Mouse (Mus musculus) cerebellum, adult 2 months (tissue): ENCODE results near the gene Rem2. TPM values are rescaled to one million over a fixed set of nuclear protein-coding genes. Genes with fewer than 3 reads are reported as not detected.

Source experiments
- DNase-seq, 2 experiments: peaks; one replicate each; pipeline ENCODE4 v3.0.0; 2021
- H3K27ac ChIP-seq: fragments of 200-500 bp; 2 replicates; pipeline ENCODE4 v1.5.1; 2012; ENCODE audit warnings: low read length, control low read depth, inconsistent platforms; ENCODE audit not compliant: insufficient read depth
- H3K27me3 ChIP-seq: fragments of 200-500 bp; 2 replicates; pipeline ENCODE4 v1.6.1; 2012; ENCODE audit warnings: inconsistent platforms, mild to moderate bottlenecking, low read length, moderate library complexity; ENCODE audit not compliant: control insufficient read depth, insufficient read depth
- H3K4me1 ChIP-seq: fragments of 200-500 bp; 2 replicates; pipeline ENCODE4 v1.6.1; 2011; ENCODE audit warnings: low read length; ENCODE audit not compliant: control insufficient read depth, insufficient read depth
- H3K4me3 ChIP-seq: fragments of 200-500 bp; replicated peaks from 2 replicates; pipeline ENCODE3; 2011; ENCODE audit warnings: mild to moderate bottlenecking, low read depth, low read length, control low read depth; ENCODE audit not compliant: insufficient read depth
- CTCF ChIP-seq: fragments of 200-500 bp; IDR thresholded peaks from 2 replicates; pipeline ENCODE4 v1.5.1; 2011; ENCODE audit warnings: low read depth, mild to moderate bottlenecking, control low read depth, low read length, moderate library complexity, borderline replicate concordance; ENCODE audit not compliant: insufficient read depth
- POLR2A ChIP-seq: fragments of 200-500 bp; IDR thresholded peaks from 2 replicates; pipeline ENCODE4 v1.6.1; 2011; ENCODE audit warnings: low read length, control low read depth, borderline replicate concordance; ENCODE audit not compliant: insufficient read depth
- WGBS: fragments of 180-500 bp; shearing (Covaris S2); methylation state at CpG from one replicate; pipeline ENCODE4 v1.1.7; 2018; 5-methylcytosine and 5-hydroxymethylcytosine counted together
- polyA plus RNA-seq: library from polyadenylated mRNA; depleted of rRNA; stranded (reverse); fragments of >200 nt; gene quantifications from 2 replicates; pipeline ENCODE4 v1.2.3, GENCODE M21; 2012

Rem2 gene
- polyA plus RNA-seq, 1 experiment, result 13.0 TPM

DNA sequence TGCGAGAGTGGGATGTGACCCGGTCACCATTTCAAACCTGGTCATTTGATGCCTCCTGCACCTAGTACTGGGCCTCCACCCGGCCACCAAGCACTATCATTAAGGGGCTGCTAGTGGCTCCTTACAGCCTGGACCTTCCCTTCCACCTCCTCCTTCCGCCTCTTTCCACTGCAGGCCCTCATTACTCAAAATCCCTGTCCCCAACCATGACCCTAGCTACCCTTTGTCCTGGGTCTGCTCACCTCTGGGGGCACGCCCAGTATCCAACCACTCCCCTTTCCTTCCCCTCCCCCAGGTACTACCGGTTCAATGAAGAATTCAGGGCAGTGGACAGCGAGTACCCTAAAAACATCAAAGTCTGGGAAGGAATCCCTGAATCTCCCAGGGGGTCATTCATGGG is 36.3 kb upstream of the Rem2 start:
- 65% methylated on average over 7 of the region's 7 CpGs for WGBS

DNA sequence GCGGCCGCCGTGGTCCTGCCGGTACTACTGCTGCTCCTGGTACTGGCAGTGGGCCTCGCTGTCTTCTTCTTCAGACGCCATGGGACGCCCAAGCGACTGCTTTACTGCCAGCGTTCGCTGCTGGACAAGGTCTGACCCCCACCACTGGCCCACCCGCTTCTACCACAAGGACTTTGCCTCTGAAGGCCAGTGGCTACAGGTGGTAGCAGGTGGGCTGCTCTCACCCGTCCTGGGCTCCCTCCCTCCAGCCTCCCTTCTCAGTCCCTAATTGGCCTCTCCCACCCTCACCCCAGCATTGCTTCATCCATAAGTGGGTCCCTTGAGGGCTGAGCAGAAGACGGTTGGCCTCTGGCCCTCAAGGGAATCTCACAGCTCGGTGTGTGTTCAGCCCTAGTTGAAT is 35.4 kb upstream of the Rem2 start:
- Histone ChIP-seq H3K27me3 (no peaks in the 10 kb centered on the region), H3K4me1 (no peaks in the 10 kb centered on the region), H3K27ac (no peak overlapping the region), H3K4me3 (no peak overlapping the region)
- no peak for TF ChIP-seq CTCF
- 87% methylated on average over 14 of the region's 14 CpGs for WGBS
- DNase-seq, result no peak

More for the DNA sequence above, 36.3 kb upstream of the Rem2 start:
- Histone ChIP-seq H3K27ac (no peak overlapping the region), H3K4me3 (no peak overlapping the region), H3K4me1 (no peaks in the 10 kb centered on the region), H3K27me3 (no peaks in the 10 kb centered on the region)
- no peak for DNase-seq
- TF ChIP-seq POLR2A, result no peak
- no peak for TF ChIP-seq CTCF

DNA sequence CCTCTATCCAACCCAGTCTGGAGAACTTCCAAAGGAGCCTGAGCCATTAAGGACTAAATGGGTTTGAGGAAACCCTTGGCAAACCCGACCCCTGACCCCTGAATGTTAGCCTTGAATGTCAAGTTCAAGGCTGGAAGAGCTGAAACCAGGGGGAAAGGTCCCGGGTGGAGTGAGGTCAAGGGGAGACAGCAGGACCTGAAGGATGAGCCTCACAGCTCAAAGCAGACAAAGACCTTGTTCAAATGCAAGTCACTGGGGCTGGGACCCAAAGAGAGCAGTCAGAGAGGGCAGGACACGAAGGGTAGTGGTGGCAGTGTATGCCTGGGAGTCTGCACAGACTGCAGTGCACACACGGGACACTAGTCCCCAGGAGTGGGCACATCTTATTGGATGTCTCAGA is 34.5 kb upstream of the Rem2 start:
- no peak for TF ChIP-seq POLR2A
- TF ChIP-seq CTCF, result no peak
- 69% methylated on average over 4 of the region's 4 CpGs for WGBS
- DNase-seq, result no peak

DNA sequence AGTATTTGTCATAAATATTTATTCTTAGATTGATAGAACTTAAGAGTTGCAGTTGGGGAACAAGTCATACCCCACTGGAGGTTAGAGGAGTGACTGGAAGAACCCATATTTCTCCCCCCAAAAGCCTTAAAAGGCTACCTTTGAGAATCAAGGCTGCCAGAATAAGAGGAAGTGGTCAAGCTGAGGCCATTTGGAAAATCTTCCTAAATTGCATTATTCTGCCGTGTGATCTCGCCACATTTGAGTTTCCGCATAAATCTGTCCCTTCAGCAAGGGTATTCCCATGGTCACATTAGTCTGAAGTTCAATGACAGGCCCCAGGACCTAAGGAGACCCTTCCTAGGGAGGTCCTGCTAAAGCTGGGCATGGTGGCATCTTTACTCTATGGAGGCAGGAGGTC is 33.4 kb upstream of the Rem2 start:
- H3K27ac ChIP-seq, result no peak overlapping the region
- whole genome bisulfite sequencing, result 90% methylated on average over 3 of the region's 3 CpGs

More for the DNA sequence above, 34.5 kb upstream of the Rem2 start:
- no peaks in the 10 kb centered on the region for H3K4me1 ChIP-seq
- no peak overlapping the region for H3K27ac ChIP-seq
- H3K4me3 ChIP-seq, result no peak overlapping the region
- H3K27me3 ChIP-seq, result no peaks in the 10 kb centered on the region

DNA sequence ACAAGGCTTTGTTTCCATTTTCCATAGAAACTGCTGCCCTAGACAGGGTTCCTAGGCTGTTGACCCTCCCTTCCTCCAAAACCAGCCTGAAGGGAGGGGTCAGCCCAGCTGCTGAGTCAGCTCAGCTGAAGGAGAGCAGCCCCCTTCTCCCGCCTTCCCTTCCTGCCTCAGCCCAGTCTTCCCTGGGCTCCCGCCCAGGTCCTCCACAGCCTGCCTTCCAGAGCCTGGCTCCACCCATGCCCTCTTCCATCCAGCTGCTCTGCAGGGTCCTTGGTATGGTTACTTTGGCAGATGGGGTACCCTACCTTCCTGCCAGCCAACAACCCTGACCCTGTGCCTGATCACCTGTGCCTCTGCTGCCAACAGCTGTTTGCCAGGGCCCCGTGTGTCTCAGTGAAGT is 32.7 kb upstream of the Rem2 start:
- Histone ChIP-seq H3K4me3 (no peak overlapping the region), H3K27ac (no peak overlapping the region), H3K27me3 (no peaks in the 10 kb centered on the region), H3K4me1 (no peaks in the 10 kb centered on the region)
- WGBS, result 34% methylated on average over 3 of the region's 3 CpGs
- no peak for DNase-seq
- no peak for TF ChIP-seq POLR2A
- no peak for TF ChIP-seq CTCF

More for the DNA sequence above, 33.4 kb upstream of the Rem2 start:
- no peak for DNase-seq
- no peak overlapping the region for H3K4me3 ChIP-seq
- no peaks in the 10 kb centered on the region for H3K27me3 ChIP-seq
- no peaks in the 10 kb centered on the region for H3K4me1 ChIP-seq
- TF ChIP-seq CTCF (no peak), POLR2A (no peak)

DNA sequence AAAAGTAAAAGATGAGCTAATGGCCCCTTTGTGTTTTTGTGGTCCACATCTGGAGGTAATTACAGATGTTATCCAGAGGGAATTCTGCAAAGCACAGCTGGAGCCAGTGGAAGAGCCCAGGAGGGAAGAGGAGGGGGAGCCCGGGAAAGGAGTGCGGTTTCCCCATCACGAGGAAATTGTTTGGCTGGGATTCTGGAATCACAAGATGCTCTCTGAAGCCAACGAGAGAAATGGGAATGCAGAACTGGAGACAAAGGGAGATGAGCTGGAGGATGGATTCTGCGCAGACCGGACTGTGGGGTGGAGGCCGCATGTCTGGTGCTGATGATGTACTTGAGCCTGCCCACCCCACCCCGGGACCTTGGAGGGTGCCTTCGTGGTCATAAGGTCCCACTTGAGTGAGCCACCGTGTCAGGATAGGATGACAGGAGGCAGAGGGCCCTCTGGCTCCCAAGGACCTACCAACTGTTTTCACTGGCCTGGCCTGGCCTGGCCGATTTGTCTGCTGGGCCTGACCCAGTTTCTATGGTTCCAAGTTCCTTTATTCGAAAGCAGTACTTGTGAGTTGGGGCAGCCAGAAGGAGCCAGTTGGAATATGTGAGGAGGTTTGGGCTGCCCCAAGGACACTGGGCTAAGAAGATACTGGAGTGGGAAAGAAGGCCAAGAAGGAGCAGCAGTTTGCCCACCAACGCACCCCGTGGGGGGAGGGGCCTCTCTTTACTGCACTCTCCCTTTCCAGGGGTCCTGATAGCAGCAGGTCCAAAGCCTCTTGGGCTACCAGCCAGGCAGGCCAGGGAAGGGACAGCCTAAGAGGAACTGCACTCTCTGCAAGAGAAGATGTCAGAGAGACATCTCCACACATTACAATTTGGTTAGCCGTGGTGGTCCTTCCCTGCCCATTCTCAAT is 31.9 kb upstream of the Rem2 start:
- Histone ChIP-seq H3K27me3 (no peaks in the 10 kb centered on the region), H3K4me3 (no peak overlapping the region), H3K4me1 (no peaks in the 10 kb centered on the region), H3K27ac (no peak overlapping the region)
- TF ChIP-seq POLR2A, result no peak
- DNase-seq, result peak in 1 of 2 experiments; percentile 40
- WGBS, result 43% methylated on average over 15 of the region's 15 CpGs

DNA sequence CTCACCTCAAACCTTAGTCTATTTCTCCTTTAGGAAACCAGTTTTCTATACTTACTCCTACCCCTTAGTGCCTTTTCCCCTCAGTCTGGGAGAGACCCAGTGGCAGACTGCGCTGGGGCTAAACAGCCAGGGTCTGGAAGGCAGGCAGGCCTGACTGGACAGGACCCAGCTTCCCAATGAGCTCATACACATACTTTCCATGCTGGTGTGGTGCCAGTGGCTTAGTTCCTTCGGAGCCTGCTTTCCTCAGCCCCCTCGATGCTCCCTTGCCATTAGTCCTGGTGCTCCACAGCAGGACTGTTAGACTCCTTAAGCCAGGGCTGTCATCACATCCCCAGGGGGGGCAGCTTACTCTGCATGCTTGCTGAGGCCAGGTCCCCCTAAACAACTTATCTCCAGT is 30.4 kb upstream of the Rem2 start:
- no peak for TF ChIP-seq CTCF
- TF ChIP-seq POLR2A, result no peak
- Histone ChIP-seq H3K4me1 (no peaks in the 10 kb centered on the region), H3K4me3 (no peak overlapping the region), H3K27me3 (no peaks in the 10 kb centered on the region), H3K27ac (no peak overlapping the region)
- WGBS, result 35% methylated on average over 3 of the region's 3 CpGs
- no peak for DNase-seq

DNA sequence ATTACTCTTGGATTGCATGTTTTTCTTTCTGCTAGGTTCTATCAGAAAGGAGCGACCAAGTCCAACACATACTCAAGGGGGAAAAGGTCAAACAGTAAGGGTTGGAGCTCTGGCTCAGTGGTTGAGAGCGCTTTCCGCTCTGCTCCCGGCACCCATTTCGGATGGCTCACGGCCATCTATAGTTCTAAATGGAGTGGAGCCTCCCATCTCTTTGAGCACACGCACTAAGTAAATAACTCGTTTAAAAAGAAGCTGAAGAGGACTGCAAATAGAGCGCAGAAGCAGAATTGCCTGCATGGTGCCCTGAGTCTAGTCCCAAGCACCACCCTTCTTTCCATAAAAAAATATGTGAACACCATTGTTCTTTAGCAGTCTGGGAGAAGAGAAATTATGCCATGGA is 22.3 kb upstream of the Rem2 start:
- no peak for DNase-seq
- H3K4me1 ChIP-seq, result no peaks in the 10 kb centered on the region
- H3K4me3 ChIP-seq, result no peak overlapping the region
- no peak overlapping the region for H3K27ac ChIP-seq
- 91% methylated on average over 9 of the region's 9 CpGs for WGBS
- no peaks in the 10 kb centered on the region for H3K27me3 ChIP-seq
- no peak for TF ChIP-seq CTCF
- no peak for TF ChIP-seq POLR2A
